Mouse (Mus musculus): ENCODE data around the gene Bcdin3d. TPM values are rescaled to one million over a fixed set of nuclear protein-coding genes. Genes with fewer than 3 reads are reported as not detected.

Gene Bcdin3d
- total RNA-seq, 2 experiments from 2014 or later = 4.6 to 9.8 TPM

Other genes with a start within 250 kb of the Bcdin3d start
- not detected in 2 replicates for gene Kcnh3, start 249.9 kb downstream of the Bcdin3d start, total RNA-seq (2015)
- gene Kcnh3, start 249.9 kb downstream of the Bcdin3d start, total RNA-seq (2017) = not detected in 2 replicates
- gene Mcrs1, start 222.8 kb downstream of the Bcdin3d start, total RNA-seq (2015) = 30.6 and 38.3 TPM in 2 replicates
- gene Mcrs1, start 222.8 kb downstream of the Bcdin3d start, total RNA-seq (2017) = 29.4 and 30.4 TPM in 2 replicates
- gene Prpf40b, start 179.6 kb downstream of the Bcdin3d start, total RNA-seq (2015) = 0.27 and 0.89 TPM in 2 replicates
- 0.12 and 1.1 TPM in 2 replicates for gene Prpf40b, start 179.6 kb downstream of the Bcdin3d start, total RNA-seq (2017)
- not detected in 2 replicates for gene Fam186b, start 178.8 kb downstream of the Bcdin3d start, total RNA-seq (2015)
- gene Fam186b, start 178.8 kb downstream of the Bcdin3d start, total RNA-seq (2017) = not detected in 2 replicates
- 7.9 and 10.1 TPM in 2 replicates for gene Fmnl3, start 104.2 kb downstream of the Bcdin3d start, total RNA-seq (2015)
- 11.4 and 16.3 TPM in 2 replicates for gene Fmnl3, start 104.2 kb downstream of the Bcdin3d start, total RNA-seq (2017)
- 410 and 456 TPM in 2 replicates for gene Tmbim6, start 81.8 kb downstream of the Bcdin3d start, total RNA-seq (2015)
- gene Tmbim6, start 81.8 kb downstream of the Bcdin3d start, total RNA-seq (2017) = 187 and 196 TPM in 2 replicates
- 0.84 and 4.0 TPM in 2 replicates for gene Nckap5l, start 17.0 kb downstream of the Bcdin3d start, total RNA-seq (2015)
- 0.73 TPM in 1 of 2 replicates, not detected in the other for gene Nckap5l, start 17.0 kb downstream of the Bcdin3d start, total RNA-seq (2017)
- gene Faim2, start 53.4 kb upstream of the Bcdin3d start, total RNA-seq (2015) = 0.04 TPM in 1 of 2 replicates, not detected in the other
- 0.49 TPM in 1 of 2 replicates, not detected in the other for gene Faim2, start 53.4 kb upstream of the Bcdin3d start, total RNA-seq (2017)
- not detected in 2 replicates for gene Aqp2, start 104.3 kb upstream of the Bcdin3d start, total RNA-seq (2015)
- gene Aqp2, start 104.3 kb upstream of the Bcdin3d start, total RNA-seq (2017) = not detected in 2 replicates
- not detected in 2 replicates for gene Aqp5, start 116.1 kb upstream of the Bcdin3d start, total RNA-seq (2015)
- not detected in 2 replicates for gene Aqp5, start 116.1 kb upstream of the Bcdin3d start, total RNA-seq (2017)
- gene Aqp6, start 126.7 kb upstream of the Bcdin3d start, total RNA-seq (2015) = not detected in 2 replicates
- not detected in 2 replicates for gene Aqp6, start 126.7 kb upstream of the Bcdin3d start, total RNA-seq (2017)
- gene Racgap1, start 176.9 kb upstream of the Bcdin3d start, total RNA-seq (2015) = 136 and 140 TPM in 2 replicates
- gene Racgap1, start 176.9 kb upstream of the Bcdin3d start, total RNA-seq (2017) = 184 and 201 TPM in 2 replicates
- gene Asic1, start 195.6 kb upstream of the Bcdin3d start, total RNA-seq (2015) = 0.05 TPM in 1 of 2 replicates, not detected in the other
- 0.11 TPM in 1 of 2 replicates, not detected in the other for gene Asic1, start 195.6 kb upstream of the Bcdin3d start, total RNA-seq (2017)
- 12.0 and 12.4 TPM in 2 replicates for gene Smarcd1, start 227.4 kb upstream of the Bcdin3d start, total RNA-seq (2015)
- 9.3 and 16.1 TPM in 2 replicates for gene Smarcd1, start 227.4 kb upstream of the Bcdin3d start, total RNA-seq (2017)
- gene Gm17349, start 230.8 kb upstream of the Bcdin3d start, total RNA-seq (2015) = not detected in 2 replicates
- gene Gm17349, start 230.8 kb upstream of the Bcdin3d start, total RNA-seq (2017) = not detected in 2 replicates
- 0.11 TPM in 1 of 2 replicates, not detected in the other for gene Gpd1, start 242.8 kb upstream of the Bcdin3d start, total RNA-seq (2015)
- gene Gpd1, start 242.8 kb upstream of the Bcdin3d start, total RNA-seq (2017) = 0.20 and 0.26 TPM in 2 replicates

Measured in megakaryocyte, adult 5-6 weeks (primary cell).